Mouse (Mus musculus) brown adipose tissue, adult 24 weeks (tissue): ENCODE measurements around the gene Disp3. TPM values are rescaled to one million over a fixed set of nuclear protein-coding genes. Genes with fewer than 3 reads are reported as not detected.

Experiments used
- H3K27ac ChIP-seq: fragments of 200-500 bp; replicated peaks from 2 replicates; pipeline ENCODE4 v1.5.1; 2012; ENCODE audit warnings: low read depth, mild to moderate bottlenecking, low read length
- H3K4me1 ChIP-seq: fragments of 200-500 bp; 2 replicates; pipeline ENCODE4 v1.6.1; 2012; ENCODE audit warnings: low read length, mixed read lengths; ENCODE audit not compliant: control insufficient read depth, insufficient read depth, insufficient read length
- H3K4me3 ChIP-seq: fragments of 200-500 bp; 2 replicates; pipeline ENCODE4 v1.5.1; 2012; ENCODE audit warnings: low read depth, mild to moderate bottlenecking, low read length, moderate library complexity; ENCODE audit not compliant: insufficient read depth
- polyA plus RNA-seq: library from polyadenylated mRNA; stranded (reverse); fragments of >200 nt; gene quantifications from 2 replicates; pipeline ENCODE4 v1.2.4, GENCODE M21; 2012; ENCODE audit not compliant: missing spikeins, insufficient read depth, insufficient read length

The Disp3 gene
- polyA plus RNA-seq: not detected in 2 replicates

DNA sequence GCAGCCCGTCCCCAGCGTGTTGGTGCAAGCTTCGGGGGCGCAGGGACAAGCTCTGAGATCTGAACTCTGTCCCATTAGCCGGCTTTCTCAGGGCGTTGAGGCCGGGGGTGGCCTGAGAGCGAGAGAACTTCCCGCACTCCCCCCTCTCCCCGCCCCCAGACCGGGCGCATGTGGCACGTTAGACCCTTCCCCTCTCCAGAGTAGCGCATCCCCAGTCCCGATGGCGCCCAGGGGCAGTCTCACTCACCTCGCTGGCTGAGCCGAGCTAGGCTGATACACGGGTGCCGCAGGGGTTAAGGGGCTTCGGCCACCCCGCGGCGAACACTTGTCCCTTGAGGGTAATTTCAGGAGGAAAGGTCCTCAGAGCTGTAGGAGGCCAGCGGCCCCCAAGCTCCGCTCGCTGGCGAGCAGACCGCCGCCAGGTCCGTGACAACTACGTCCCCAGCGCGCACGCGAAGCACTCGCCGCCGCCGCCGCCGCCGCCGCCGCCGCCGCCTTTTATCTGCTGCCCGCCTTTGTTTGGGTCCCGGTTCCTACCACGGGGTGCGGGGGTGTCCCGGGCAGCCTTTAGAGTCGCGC is at the start of gene Disp3:
Gene Disp3, minus strand, starts transcription at position 490 of the 579 bp plus-strand sequence.
- H3K4me1 ChIP-seq: no peaks in the 10 kb centered on the region
- H3K27ac ChIP-seq: no peak within 1 kb of the TSS
- H3K4me3 ChIP-seq: no peak within 1 kb of the TSS; the same call in 1 of the 2 replicates

GRCm38 (mm10) chr4:148330269-148330668 is 42.5 kb upstream of the Disp3 start:
- no peak overlapping the region for H3K27ac ChIP-seq
- no peaks in the 10 kb centered on the region for H3K4me1 ChIP-seq
- no peak overlapping the region for H3K4me3 ChIP-seq

DNA sequence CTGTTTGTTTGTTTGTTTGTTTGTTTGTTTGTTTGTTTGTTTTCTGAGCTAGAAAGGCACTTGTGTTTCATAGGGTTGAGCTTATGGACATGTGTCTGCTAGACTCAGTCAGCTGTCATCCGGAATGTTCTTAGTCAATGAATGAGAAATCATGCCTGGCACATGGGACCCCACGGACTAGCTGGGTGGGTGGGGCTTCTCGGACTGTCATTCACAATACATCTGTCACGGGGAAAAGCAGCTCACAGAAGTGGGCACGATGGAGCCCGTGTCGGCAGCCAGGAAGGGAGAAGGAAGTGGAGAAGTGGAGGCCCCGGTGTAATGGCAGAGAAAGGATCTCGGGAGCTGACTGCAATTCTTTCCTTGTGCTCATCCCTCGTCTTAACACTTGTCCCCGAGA is 41.7 kb upstream of the Disp3 start:
- H3K4me1 ChIP-seq: no peaks in the 10 kb centered on the region
- H3K4me3 ChIP-seq: no peak overlapping the region
- no peak overlapping the region for H3K27ac ChIP-seq

GRCm38 (mm10) chr4:148328237-148328636 is 40.5 kb upstream of the Disp3 start:
- Histone ChIP-seq H3K4me1 (no peaks in the 10 kb centered on the region), H3K4me3 (no peak overlapping the region), H3K27ac (no peak overlapping the region)

- no peak overlapping the region for H3K4me3 ChIP-seq
- no peak overlapping the region for H3K27ac ChIP-seq
- no peaks in the 10 kb centered on the region for H3K4me1 ChIP-seq
Observed at GRCm38 (mm10) chr4:148327266-148327997, 39.7 kb upstream of the Disp3 start.

- H3K27ac ChIP-seq: no peak overlapping the region
- no peaks in the 10 kb centered on the region for H3K4me1 ChIP-seq
- no peak overlapping the region for H3K4me3 ChIP-seq
Observed at GRCm38 (mm10) chr4:148326791-148327190, 39.0 kb upstream of the Disp3 start.

DNA sequence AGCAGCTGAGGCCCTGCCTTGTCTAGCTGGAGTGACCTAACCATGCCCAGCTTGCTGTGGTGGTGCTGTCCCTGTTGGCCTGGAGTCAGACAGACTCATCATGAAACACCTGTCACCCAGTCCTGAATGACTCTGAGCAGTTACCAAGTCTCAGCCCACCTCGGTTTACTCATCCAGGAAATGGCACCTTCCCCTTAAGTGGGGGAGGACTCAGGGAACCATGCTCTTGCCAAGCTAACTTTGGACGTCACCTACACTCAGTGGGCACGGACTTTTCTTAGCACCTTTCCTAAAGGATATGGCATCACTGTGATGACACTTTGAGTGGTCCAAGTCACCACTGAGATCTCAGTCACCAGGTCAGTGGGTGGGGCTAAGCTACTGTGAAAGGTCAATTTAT is 38.2 kb upstream of the Disp3 start:
- Histone ChIP-seq H3K4me3 (no peak overlapping the region), H3K27ac (no peak overlapping the region), H3K4me1 (no peaks in the 10 kb centered on the region)

GRCm38 (mm10) chr4:148325057-148325456 is 37.3 kb upstream of the Disp3 start:
- Histone ChIP-seq H3K4me3 (no peak overlapping the region), H3K4me1 (no peaks in the 10 kb centered on the region), H3K27ac (no peak overlapping the region)

GRCm38 (mm10) chr4:148322152-148322551 is 34.4 kb upstream of the Disp3 start:
- no peak overlapping the region for H3K27ac ChIP-seq
- H3K4me1 ChIP-seq: no peaks in the 10 kb centered on the region
- H3K4me3 ChIP-seq: no peak overlapping the region

DNA sequence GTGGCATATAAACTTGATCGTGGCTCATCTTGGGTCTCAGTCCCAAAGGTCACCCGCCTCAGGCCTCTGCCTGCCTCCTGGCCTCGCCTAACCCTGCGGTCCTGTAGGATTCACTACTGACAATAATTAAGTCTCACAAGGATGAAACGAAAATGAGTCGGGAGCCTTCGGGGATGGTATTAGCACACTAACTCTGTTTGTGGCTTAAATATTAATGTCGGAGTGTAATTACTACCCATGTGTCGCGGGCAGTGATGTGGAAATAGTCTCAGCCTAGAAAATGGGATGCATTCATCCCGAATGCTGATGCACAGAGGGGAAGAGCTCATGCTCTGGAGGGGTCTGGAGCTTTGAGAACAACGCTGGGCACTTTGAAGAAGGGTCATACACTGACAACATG is 31.6 kb upstream of the Disp3 start:
- Histone ChIP-seq H3K4me1 (no peaks in the 10 kb centered on the region), H3K27ac (no peak overlapping the region), H3K4me3 (no peak overlapping the region)

DNA sequence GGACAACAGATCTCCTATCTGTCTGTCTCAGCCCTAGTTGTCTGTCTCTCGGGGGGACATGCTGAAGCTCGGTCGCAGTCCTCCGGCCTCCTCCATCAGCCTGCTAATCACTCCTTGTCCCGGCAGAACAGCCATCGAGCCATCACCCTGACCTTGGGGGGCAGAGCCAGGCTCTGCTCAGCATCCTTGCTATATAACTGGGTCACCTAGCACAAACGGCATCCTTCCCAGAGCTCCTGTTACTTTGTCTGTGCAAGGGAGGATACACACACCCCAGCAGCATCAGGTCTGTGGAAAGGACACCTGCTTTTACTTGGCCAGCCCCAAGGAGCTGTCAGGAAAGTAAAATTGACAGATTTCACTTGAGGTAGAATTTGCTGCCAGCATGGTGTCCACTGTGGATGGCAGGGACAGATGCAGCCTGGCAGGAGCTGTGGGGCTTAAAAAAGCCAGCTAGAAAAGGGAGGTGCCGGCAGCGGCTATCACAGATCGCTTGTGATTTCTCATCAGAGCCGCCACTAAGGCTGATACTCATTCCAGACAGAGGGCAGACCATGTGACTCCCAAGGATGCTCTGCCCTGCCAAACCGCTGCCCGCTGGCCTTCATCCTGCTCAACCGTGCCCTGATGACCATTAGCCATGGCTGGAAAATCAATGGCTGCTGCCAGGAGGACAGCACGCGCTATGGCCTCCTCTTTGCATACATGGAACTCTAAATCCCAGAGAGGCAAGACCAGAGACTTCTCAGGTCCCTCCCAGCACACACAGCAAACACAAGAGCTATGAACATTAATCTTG is 27.8 kb upstream of the Disp3 start:
- no peak overlapping the region for H3K27ac ChIP-seq

GRCm38 (mm10) chr4:148314396-148314795 is 26.6 kb upstream of the Disp3 start:
- H3K4me3 ChIP-seq: no peak overlapping the region
- no peaks in the 10 kb centered on the region for H3K4me1 ChIP-seq
- no peak overlapping the region for H3K27ac ChIP-seq

More for the DNA sequence above, 27.8 kb upstream of the Disp3 start:
- Histone ChIP-seq H3K4me1 (no peaks in the 10 kb centered on the region), H3K4me3 (no peak overlapping the region)

GRCm38 (mm10) chr4:148313601-148314000 is 25.8 kb upstream of the Disp3 start:
- H3K27ac ChIP-seq: no peak overlapping the region
- H3K4me1 ChIP-seq: no peaks in the 10 kb centered on the region
- no peak overlapping the region for H3K4me3 ChIP-seq

GRCm38 (mm10) chr4:148312296-148313116 is 24.7 kb upstream of the Disp3 start:
- H3K27ac ChIP-seq: no peak overlapping the region
- H3K4me3 ChIP-seq: no peak overlapping the region
- H3K4me1 ChIP-seq: no peaks in the 10 kb centered on the region

GRCm38 (mm10) chr4:148310845-148311244 is 23.1 kb upstream of the Disp3 start:
- no peak overlapping the region for H3K4me3 ChIP-seq
- no peaks in the 10 kb centered on the region for H3K4me1 ChIP-seq
- no peak overlapping the region for H3K27ac ChIP-seq
